Mouse (Mus musculus) E14TG2a.4 (cell line): ENCODE measurements around the gene Ncbp1.

Experiments used
- CTCF ChIP-seq: conservative IDR thresholded peaks from 2 replicates; pipeline ENCODE4 v1.5.1; 2014; ENCODE audit warnings: low read length
- POU5F1 ChIP-seq: IDR thresholded peaks from 2 replicates; pipeline ENCODE4 v1.6.1; 2014; ENCODE audit warnings: low read length, borderline replicate concordance

DNA sequence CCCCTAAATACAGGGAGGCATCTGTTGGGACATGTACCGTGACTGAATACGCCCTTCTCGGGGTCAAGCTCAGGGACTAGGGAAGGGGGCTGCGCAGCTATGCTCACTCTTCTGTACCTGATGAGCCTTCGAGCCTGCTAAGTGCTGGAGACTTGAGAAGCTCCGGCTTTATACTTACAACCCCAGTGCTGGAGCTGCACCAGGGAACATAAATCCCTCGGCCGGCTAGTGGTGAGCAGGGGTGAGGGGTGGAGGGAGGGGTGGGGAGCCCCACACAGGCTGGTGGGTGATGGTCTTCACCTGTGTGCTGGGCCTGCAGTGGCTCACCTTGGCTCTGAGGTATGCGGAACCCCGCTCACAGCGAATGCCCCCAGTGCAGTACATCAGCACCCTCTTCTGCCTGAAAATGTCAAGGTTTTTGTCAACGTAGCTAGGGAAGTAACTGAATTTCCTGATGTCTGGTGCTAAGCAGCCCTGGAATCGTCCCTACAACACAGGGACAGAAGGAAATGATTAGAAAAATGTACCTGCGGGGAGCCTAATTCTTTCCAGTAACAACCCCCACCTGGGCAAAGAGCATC, 18.8 kb upstream of the Ncbp1 start:
- TF ChIP-seq POU5F1 (no peak), CTCF (no peak)
